21 mouse cellular contexts compared by ENCODE assay signal in the genomic region with DNA sequence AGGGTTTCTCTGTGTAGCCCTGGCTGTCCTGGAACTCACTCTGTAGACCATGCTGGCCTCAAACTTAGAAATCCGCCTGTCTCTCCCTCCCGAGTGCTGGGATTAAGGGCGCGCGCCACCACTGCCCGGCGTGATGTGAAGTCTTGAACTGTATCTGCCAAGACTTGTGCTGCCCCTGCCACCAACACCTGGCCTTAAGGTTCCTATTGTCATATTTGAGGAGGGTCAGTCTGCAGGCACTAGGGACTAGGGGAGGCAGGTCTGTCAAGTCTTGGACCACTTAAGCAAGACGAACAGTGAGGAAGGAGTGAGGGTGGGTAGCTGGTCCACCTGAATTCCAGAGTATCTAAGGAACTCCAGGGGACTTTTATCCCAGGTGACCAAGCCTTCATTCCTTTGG.
"Had no signal": no experiment of that assay in that cellular context is flagged by ENCODE, and none has a peak within 500 bp of the region (broad histone marks: within the 10 kb centered on the region; RNA-seq: fewer than 3 reads in every experiment).

No protein-coding gene starts in this region.

- H3K27me3 ChIP-seq: heart, embryonic 12.5 days; hindbrain, embryonic 15.5 days; kidney, embryonic 15.5 days; limb, embryonic 13.5 days; limb, embryonic 15.5 days; liver, embryonic 12.5 days had no signal

- DNase-seq: gastrocnemius, postnatal 10 days; gastrocnemius, postnatal 25 days; heart, adult 18-20 months; heart, postnatal 10 days; heart, postnatal 36 days; kidney, adult 18-20 months; kidney, adult 8-10 months; kidney, postnatal 14 days; kidney, postnatal 36 days; layer of hippocampus, adult 9-11 months; layer of hippocampus, postnatal 36 days; left cerebral cortex, postnatal 4 days had no signal

- H3K9ac ChIP-seq: limb, embryonic 15.5 days; liver, embryonic 14.5 days had no signal

- H3K9me3 ChIP-seq: heart, embryonic 10.5 days; heart, embryonic 12.5 days; hindbrain, embryonic 13.5 days; hindbrain, embryonic 15.5 days; kidney, embryonic 15.5 days; limb, embryonic 13.5 days; limb, embryonic 15.5 days; liver, embryonic 12.5 days had no signal

- H3K36me3 ChIP-seq: hindbrain, embryonic 13.5 days; hindbrain, embryonic 15.5 days; limb, embryonic 13.5 days; limb, embryonic 15.5 days had no signal

- H3K27ac ChIP-seq: liver, embryonic 12.5 days; liver, embryonic 14.5 days had no signal
